Mouse (Mus musculus) erythroblast, adult 5-6 weeks (primary cell): ENCODE data around the gene Pax3. TPM values are rescaled to one million over a fixed set of nuclear protein-coding genes. Genes with fewer than 3 reads are reported as not detected.

Source experiments
- ATAC-seq: replicated peaks from 2 replicates; pipeline ENCODE4 v1.8.0; 2016; ENCODE audit warnings: moderate number of reproducible peaks, mild to moderate bottlenecking, moderate TSS enrichment, inconsistent platforms; ENCODE audit not compliant: poor library complexity, low FRiP score, severe bottlenecking
- total RNA-seq, 2 experiments: library from RNA; stranded (forward) in 1 of 2; stranded (reverse) in 1 of 2; fragments of 150-400 nt in 1 of 2; fragments of 200-764, 138-1000 nt in 1 of 2; gene quantifications; 2 replicates each; pipeline versions ENCODE4 v1.2.3 to v1.2.4; 2015 to 2017; ENCODE audit warnings: low replicate concordance in 2 of 2

Pax3 gene
- total RNA-seq, 2 experiments from 2014 or later: not detected

DNA sequence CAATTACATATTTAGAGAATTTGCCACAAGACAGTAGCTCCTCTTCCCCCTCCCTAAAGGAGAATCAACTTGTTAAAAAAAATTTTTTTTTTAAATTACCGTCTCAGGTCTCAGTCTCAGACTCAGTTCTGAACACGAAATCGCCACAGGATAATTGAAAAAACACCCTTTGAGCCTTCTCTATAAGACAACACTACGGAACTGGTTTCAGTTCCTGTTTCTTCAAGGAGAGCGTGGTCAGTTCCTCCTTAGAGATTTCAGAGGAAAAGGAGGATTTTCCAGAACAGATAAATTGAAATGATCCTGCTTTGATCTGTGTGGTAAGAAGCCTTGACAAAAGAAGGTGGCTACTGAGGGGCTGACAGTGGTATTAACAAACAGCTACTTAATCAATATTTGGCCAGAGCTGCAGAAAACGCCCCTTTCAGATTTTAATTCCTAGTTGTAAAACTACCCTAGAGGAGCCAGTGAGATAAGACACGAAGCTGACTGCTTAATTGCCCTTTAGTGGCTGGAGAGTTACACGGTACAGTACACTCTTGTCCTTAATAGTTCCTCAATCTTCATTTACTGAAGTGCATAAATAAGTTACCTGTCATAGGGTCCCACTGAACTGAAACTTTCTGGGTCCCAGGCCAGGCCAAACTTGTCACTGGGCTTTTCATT is 9.7 kb downstream of the Pax3 start:
- no peak for ATAC-seq

DNA sequence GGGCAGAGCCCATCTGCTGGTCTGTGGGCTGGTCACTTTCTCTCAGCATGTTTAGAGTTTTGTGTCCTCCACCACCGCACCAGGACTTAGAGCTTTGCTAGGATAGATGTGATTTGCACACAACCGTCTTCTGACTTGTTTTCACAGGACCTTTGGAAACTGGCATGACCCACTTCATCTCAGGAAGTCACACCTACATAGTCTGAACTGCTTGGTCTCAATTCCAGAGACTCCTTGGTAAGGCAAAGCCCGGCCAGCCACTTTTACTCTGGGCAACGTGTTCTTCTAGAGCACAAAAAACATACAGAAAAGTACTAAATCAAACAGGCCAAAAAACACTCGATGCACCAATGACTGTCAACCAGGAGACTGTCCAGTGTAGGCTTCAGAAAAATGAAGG is 14.0 kb downstream of the Pax3 start:
- no peak for ATAC-seq

DNA sequence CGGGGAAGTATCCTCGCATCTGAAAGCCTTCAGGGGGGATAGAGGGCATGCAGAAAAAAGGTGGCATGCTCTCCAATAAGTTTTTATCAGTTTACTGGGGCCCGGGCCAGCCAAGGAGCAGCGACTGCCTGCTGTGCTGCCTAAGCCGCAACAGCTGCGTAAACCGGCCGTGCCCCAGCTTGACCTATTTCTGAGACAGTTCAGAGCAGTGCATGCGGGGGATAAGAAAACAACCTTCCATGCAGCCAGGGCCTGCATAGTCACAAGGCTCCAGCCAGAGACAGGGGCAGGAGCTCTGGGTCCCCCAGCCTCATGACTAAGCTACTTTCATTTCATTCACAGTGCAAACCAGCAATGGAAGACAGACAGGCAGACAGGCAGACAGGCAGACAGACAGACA is 15.1 kb downstream of the Pax3 start:
- no peak for ATAC-seq

DNA sequence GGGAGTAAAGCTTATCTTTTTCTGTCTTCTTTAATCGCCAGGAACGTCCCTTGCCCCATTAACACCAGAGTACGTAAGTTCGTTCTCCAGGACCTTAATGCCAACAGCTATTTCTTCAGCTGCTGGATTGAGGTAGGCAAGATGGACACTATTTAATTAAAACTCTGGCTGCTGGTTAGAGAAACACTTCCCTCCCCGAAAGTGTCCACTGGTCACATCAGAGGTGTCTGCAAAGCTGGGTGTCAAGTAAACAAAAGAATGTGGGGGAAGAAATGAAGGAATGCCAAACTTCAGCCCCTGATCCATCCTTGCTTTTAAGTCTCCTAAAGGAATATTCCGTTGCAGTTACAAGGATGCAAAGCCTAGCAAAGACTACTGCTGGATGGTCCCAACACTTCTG is 24.6 kb downstream of the Pax3 start:
- ATAC-seq: no peak

DNA sequence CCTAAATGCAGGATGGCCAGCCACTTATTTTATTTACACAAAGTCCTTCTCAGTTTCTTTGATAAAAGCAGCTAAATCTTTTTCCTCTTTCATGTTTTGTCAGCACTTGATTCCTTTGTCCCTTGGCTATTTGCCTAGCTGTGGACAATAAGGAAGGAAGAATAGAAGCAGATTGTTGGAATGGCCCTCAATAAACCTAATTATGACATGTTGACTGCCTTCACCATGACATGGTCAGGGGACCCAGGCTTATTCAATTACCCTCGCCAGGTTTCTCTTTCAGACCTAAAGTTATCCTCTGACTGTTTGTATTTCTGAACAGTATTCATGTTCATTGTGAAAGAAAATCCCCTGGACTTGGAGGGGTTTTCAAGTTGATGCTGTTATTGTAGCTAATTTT is 25.3 kb downstream of the Pax3 start:
- no peak for ATAC-seq

DNA sequence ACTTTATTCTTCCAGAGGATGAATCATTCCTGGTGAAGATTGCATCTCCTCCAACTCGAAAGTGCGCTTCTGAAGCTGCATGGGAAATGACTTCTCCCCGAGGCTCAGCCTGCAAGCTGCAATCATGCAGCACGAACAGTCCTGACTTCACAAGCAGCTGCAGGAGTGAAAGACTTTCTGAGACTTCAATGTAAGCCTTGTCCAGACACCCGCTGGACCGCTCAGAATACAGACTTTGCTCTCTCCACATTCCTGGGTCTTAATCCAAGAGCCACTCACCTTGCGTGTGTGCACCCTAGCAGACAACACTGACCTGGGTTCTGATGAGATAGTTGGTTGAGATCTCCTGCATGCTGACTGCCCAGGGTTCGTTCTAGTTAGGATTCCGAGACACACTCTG is 26.2 kb downstream of the Pax3 start:
- no peak for ATAC-seq

DNA sequence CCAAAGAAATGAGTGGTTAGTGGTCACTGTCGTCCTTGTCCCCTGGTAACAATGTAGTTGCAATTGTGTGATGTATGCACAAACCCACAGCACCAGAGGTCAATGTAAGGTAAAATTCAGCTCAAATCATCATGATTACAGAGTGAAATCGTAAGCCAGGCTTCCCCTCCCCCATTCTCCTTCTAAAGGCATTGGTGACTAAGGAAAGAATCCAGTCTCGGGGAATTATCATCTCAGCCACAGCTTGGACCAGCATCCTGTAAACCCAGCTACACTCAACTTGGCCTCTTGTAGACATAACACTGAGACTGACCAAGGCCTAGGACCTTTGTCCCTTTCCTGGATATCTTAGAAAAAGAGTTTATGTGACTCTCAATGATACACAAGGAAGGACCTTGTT is 28.1 kb downstream of the Pax3 start:
- no peak for ATAC-seq

DNA sequence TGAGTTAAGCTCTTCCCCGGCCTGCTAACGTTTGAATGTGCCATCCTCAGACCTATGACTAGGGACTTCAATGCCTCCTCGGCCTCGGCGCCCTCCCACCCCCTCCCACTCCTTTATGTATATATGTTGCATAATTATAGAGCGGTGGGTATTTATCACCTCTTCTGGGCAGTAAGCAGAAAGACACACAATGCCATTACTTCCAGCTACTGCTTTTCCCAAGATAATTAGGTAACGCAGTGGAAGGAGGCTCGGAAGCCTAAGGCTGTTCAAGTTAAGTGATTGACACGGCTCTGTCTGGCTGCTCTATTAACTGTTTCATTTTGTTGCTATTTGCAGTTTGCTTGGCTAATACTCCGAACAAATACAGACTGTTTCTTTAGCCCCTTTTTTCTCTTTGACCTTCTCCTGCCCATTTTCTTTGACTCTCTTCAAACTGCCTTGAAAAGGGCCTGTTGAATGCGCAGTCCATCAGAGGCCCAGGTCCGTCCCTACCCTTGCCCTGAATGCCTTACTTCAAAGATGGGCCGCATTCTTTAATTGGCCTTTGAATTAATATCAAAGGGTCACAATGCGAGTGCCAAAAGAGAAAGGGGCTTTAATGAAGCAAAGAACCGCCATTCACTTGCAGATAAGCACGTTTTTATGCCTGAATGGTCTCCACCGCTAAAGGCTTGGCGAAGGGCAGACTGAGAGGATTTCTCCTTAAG is 29.2 kb downstream of the Pax3 start:
- no peak for ATAC-seq

DNA sequence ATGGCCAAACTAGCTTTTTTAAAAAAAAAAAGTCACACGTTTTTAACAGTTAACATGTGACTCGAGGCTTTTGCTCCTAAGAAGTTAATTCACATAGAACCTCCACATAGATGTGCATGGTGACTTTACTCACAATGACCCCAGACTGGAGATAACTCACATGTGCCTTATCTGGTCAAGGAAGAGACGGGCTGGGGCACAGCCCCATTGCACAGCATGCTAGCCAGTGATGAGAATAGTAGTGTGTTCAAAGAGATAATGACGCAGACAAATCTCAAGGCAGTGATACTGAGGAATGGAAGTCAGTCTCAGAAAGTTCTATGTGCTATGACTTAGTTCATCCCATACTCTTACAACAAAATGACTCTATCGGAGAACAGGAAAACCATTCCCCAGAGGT is 35.2 kb downstream of the Pax3 start:
- ATAC-seq: no peak

DNA sequence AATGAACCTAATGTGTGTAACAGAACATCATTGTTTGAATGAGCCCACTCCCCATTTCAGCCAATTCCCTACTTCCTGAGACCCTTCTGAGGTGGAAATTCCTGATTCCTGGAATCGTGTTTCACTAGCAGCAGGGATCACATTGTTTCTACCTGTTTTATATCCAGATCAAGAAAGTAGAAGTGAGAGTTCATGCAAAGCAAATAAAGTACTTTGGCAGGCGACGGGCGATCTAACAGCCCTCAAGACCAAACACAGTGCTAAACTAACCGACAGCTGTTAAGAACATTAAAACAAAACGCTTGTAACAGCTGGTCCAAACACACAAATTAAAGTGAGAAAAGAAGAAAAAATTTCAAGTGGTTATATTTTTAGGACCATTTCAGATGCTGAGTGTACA is 39.0 kb downstream of the Pax3 start:
- ATAC-seq: no peak

DNA sequence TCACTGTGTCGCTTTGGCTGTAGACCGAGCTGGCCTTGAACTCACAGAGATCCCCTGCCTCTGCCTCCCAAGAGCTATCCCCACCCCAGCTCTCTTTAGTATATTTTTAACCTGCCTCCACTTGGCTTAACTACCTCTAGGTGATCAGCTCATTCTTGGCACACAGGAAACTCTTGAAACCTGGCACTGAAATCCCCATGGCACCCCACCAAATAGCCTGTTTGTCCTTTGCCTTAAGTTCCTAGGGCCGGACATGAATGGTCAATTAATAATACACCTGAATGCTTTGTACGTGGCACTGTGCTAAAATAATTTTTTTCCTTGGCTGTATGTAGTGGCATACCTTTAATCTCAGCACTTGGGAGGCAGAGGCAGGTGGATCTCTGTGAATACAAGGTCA is 41.1 kb downstream of the Pax3 start:
- no peak for ATAC-seq

DNA sequence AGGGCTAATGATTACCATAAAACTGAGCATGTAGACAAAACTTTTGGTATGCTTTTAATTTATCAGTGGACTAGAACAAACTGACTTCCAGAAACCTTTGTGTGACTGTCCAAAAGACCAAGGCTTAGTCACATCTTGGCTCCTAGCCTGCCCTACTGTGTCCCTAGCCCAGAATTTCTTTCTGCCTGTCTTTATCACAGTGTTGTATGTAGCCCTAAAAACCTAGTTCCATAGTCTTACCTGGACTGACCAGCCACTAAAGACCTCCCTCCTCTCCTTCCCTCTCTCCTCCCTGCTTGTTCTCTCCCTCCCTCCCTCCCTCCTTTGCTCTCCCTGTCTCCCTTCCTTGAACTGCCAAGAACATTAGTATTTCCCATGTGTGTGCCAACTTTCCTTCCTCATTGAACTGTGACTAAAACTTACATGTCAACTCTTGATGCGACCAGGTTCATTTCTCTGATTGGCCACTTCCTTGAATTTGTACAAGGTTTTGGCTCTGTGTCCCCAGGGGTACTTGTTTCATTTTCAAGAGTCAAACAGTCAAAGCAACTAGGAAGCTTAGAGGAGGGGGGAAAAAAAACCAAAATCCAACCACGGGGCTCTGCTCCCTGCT is 48.8 kb downstream of the Pax3 start:
- no peak for ATAC-seq

DNA sequence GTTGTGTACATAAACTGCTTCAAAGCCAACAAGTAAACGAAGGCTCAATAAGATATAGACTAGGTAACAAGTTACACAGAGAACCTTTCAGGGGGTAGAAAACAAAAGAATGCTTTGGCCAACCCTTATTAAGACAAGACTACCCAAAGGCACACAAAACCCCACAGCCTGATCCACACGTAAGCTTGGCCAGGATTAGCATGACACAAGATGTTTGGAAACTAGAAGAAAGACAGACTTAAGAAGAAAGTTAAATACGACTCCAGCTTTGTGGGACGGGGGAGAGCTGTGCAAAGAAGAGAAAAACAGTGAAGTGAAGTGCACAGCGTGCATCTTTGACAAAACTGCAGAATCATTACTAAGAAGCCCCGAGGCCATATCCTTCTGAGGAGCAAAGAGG is 53.5 kb downstream of the Pax3 start:
- no peak for ATAC-seq

DNA sequence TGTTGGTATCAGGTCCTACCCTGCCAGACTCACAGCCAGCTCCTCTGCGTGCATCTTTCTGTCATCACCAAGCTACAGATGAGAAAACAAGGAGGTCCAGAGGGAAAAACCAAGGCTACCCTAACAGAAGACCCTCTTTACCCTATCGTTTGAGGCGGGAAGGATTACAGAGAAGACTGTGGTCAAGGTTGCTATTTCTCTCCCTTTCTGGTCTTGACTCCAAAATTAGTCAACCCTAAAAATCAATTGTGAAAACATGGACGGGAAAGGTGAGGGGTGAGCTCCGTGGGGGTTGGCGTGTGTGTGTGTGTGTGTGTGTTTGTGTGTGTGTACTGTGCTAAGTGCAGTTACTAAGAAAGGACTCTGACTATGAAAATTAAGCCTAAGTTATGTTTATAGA is 54.0 kb downstream of the Pax3 start:
- ATAC-seq: no peak

DNA sequence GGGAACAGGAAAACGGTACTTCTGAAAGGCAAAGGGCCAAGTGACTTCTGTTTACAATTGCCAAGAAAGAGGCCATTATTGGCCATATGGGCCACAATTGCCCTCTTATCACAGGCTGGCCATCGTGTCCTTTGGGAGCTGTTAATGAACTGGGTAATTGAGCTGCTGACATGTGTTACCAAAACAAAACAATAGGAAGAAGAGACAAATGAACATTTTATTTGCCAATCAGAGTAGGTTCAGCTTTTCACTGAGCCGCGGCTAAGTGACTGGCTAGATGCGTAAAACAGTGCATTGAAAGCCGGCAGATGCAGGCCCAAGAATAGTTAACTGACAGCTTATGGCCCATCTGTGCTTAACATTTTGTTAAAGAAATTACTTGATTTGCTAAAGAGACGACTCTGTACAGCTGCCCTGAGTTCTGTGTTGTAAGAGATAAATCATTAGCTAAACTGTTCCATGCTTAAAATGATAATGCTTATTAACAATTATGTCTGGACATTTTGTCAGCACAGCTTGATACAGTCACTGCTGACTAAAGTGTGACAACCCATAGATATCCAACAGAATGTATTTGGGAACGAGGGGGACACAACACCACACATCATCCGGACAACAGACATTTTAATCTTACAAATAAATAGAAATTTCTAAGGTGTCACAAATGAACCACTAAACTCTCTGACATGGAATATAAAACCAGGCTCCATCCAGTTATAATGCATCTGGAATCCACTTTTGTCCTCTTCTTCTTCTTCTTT is 55.0 kb downstream of the Pax3 start:
- ATAC-seq: no peak

DNA sequence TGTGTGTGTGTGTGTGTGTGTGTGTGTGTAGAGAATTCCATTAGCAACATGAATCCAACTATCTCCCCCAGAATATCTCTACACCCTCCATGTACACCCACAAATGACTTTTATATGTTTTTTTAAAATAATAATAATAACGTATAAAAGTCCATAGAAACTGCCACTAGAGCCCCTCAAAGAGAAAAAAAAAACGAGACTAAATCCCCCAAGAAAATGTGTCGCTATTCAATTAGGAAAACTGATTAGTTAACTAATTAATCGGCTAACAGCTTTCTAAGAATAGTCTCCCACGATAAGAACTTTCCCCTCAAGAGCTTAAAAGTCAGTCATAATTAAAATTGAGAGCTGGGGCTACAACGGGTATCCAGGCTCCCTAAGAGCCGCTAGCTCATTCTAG is 55.6 kb downstream of the Pax3 start:
- no peak for ATAC-seq

DNA sequence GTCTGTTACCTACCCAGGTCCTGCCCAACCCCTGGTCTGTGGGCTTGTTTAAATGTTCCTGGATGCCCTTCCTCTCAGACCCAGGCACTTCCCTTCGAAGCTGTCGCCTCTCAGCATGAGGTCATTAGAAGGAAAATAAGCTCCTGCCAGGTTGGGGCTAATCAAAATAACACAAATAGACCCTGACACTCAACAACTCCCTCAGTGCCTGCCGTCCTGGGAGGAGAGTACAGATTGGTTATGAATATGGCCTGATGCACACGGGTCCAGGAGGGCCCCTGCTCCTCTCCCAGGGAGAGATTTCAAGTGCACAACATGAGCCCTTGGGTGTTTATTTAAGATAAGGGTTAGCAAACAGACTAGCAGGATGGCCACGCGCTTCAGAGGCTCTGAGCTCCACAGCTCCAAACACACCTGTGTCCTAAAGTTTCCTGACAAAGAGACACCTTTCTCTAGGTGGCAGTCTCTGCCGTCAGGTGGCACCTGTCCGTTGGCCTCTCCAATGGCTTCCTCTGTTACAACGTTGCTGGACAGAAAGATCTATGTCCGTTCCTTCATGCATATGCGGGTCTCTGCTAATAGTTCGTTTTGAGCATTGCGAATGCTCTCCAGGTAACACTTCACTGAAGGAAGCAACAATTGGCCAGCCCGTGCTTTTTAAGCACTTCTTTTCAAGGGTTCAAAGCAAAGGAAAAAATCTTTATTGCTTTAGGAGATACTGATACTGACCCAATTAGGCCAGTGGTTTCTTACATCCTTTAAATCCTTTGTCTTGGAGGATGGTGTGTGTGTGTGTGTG is 56.2 kb downstream of the Pax3 start:
- ATAC-seq: no peak

DNA sequence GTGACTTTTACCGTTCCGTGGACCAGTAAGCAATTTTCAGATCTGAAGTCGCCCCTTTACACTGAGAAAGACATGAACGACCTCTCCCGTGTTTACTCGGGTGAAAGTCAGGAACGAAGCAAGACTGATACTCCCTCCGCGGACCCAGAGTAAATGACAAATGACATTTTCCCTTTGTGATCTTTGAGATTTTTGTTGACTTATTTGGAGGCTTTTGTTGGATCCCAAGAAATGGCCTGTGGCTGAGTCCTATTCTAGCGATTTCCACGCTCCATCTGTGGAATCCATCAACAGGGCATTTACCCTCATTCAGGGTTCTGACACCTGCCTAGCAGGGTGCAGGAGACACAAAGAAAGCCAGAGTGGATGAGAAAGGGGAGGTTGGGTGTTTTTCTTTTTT is 57.6 kb downstream of the Pax3 start:
- ATAC-seq: no peak

DNA sequence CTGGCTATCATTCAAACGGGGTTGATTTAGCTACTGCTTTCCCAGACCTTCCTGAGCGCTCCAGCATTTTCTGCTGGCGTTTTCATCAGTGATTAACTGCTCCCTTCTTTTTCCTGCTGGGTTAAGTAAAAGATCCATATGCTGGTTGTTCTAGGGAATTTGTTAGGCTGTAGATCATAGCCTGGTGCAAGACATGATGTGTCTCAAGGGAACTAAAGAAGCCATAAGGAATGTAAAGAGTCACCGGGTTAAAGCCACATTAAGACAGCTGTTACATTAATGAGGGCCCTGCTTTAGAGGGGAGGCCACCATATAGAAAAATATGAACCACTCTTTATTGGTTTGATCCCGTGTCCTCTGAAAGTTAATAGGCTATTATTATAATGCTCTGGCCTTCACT is 67.7 kb downstream of the Pax3 start:
- ATAC-seq: no peak
